ENCODE assay signal across 16 mouse cellular contexts in genomic region chr6:72091007-72091406, GRCm38 (mm10). TPM values are rescaled to one million over a fixed set of nuclear protein-coding genes. Genes with fewer than 3 reads are reported as not detected.
DNase-seq lines count a peak whose midpoint lies in the region; ATAC-seq and TF ChIP-seq lines count a peak whose summit lies in the region.
"Had no signal": no experiment of that assay in that cellular context is flagged by ENCODE, and none has a peak within 500 bp of the region (broad histone marks: within the 10 kb centered on the region; RNA-seq: fewer than 3 reads in every experiment).

No protein-coding gene starts in this region.

- H3K9ac ChIP-seq in intestine, embryonic 14.5 days (ENCODE audit: low read length) = no peak overlapping the region
- H3K9ac ChIP-seq in intestine, postnatal 0 days (ENCODE audit: low read depth, low read length) = no peak overlapping the region
- H3K9ac ChIP-seq in embryonic facial prominence, embryonic 15.5 days = no peak overlapping the region
- no peak overlapping the region for H3K9ac ChIP-seq in liver, embryonic 11.5 days (ENCODE audit: low read depth, low read length)
- H3K9ac ChIP-seq: heart, embryonic 12.5 days; hindbrain, embryonic 14.5 days; stomach, embryonic 15.5 days had no signal

- H3K36me3 ChIP-seq in intestine, embryonic 14.5 days (ENCODE audit: control insufficient read depth, insufficient read depth, low read length) = no peaks in the 10 kb centered on the region
- H3K36me3 ChIP-seq in intestine, postnatal 0 days (ENCODE audit: control insufficient read depth, insufficient read depth) = no peaks in the 10 kb centered on the region
- no peaks in the 10 kb centered on the region for H3K36me3 ChIP-seq in embryonic facial prominence, embryonic 15.5 days
- H3K36me3 ChIP-seq in liver, embryonic 11.5 days (ENCODE audit: control insufficient read depth, insufficient read depth, low read length) = no peaks in the 10 kb centered on the region
- H3K36me3 ChIP-seq: forebrain, embryonic 10.5 days; heart, embryonic 12.5 days; stomach, embryonic 15.5 days had no signal

- 47% methylated on average over 6 of the region's 6 CpGs for WGBS in intestine, embryonic 14.5 days
- WGBS in intestine, postnatal 0 days = 52% methylated on average over 6 of the region's 6 CpGs
- 29% methylated on average over 6 of the region's 6 CpGs for WGBS in embryonic facial prominence, embryonic 15.5 days
- 53% methylated on average over 6 of the region's 6 CpGs for WGBS in liver, embryonic 11.5 days

- H3K4me1 ChIP-seq in intestine, embryonic 14.5 days (replicated peaks; ENCODE audit: control insufficient read depth, insufficient read depth, low read length) = peaks cover 4% of the 10 kb centered on the region; the same call in 1 of the 2 replicates
- H3K4me1 ChIP-seq in intestine, postnatal 0 days (replicated peaks; ENCODE audit: control insufficient read depth, insufficient read depth, low read length) = no peaks in the 10 kb centered on the region
- peaks cover 6% of the 10 kb centered on the region; the same call in 1 of the 2 replicates for H3K4me1 ChIP-seq in embryonic facial prominence, embryonic 15.5 days
- H3K4me1 ChIP-seq in liver, embryonic 11.5 days (replicated peaks; ENCODE audit: control insufficient read depth, insufficient read depth, low read length) = peaks cover 11% of the 10 kb centered on the region

- H3K9me3 ChIP-seq in intestine, embryonic 14.5 days (ENCODE audit: control insufficient read depth, low read length) = no peaks in the 10 kb centered on the region
- no peaks in the 10 kb centered on the region for H3K9me3 ChIP-seq in intestine, postnatal 0 days (ENCODE audit: control insufficient read depth)
- no peaks in the 10 kb centered on the region for H3K9me3 ChIP-seq in embryonic facial prominence, embryonic 15.5 days (replicated peaks)
- no peaks in the 10 kb centered on the region for H3K9me3 ChIP-seq in liver, embryonic 11.5 days (ENCODE audit: control insufficient read depth, low read length)
- H3K9me3 ChIP-seq: forebrain, embryonic 10.5 days; heart, embryonic 12.5 days; stomach, embryonic 15.5 days had no signal

- H3K4me2 ChIP-seq in intestine, embryonic 14.5 days (ENCODE audit: low read length) = no peak overlapping the region
- no peak overlapping the region for H3K4me2 ChIP-seq in intestine, postnatal 0 days (replicated peaks; ENCODE audit: low read depth)
- H3K4me2 ChIP-seq in embryonic facial prominence, embryonic 15.5 days (replicated peaks) = no peak overlapping the region
- no peak overlapping the region for H3K4me2 ChIP-seq in liver, embryonic 11.5 days
- H3K4me2 ChIP-seq: heart, embryonic 12.5 days; hindbrain, embryonic 14.5 days; stomach, embryonic 15.5 days had no signal

- DNase-seq in intestine, embryonic 14.5 days (ENCODE audit: low spot score) = no peak
- DNase-seq in 3134 (ENCODE audit: extremely low read depth, insufficient read length, low spot score) = peak; percentile 53
- no peak for DNase-seq in Patski (ENCODE audit: low read depth, low spot score)
- no peak for DNase-seq in retina, embryonic 14.5 days (ENCODE audit: low spot score)
- DNase-seq in liver, embryonic 11.5 days (ENCODE audit: low spot score) = no peak
- no peak for DNase-seq in yolk sac, embryonic 10.5 days (ENCODE audit: low spot score)
- DNase-seq: cerebellum, postnatal 14 days; gastrocnemius, adult 2 months; lung, postnatal 36 days; right cerebral cortex, postnatal 4 days had no signal

- peak; percentile 64; the same call in 1 of the 2 replicates for ATAC-seq in intestine, embryonic 14.5 days (replicated peaks; ENCODE audit: low FRiP score, low TSS enrichment, low read depth)
- ATAC-seq in intestine, postnatal 0 days = no peak
- ATAC-seq in Patski = peak; percentile 26
- ATAC-seq in embryonic facial prominence, embryonic 15.5 days (ENCODE audit: insufficient number of reproducible peaks, low FRiP score, low TSS enrichment, low read depth) = peak; percentile 39; the same call in 1 of the 2 replicates
- no peak for ATAC-seq in liver, embryonic 11.5 days (replicated peaks; ENCODE audit: low FRiP score)

- no peaks in the 10 kb centered on the region for H3K27me3 ChIP-seq in intestine, embryonic 14.5 days (replicated peaks; ENCODE audit: control insufficient read depth, insufficient read depth, low read length)
- H3K27me3 ChIP-seq in intestine, postnatal 0 days (replicated peaks; ENCODE audit: control insufficient read depth, insufficient read depth, low read length) = no peaks in the 10 kb centered on the region
- no peaks in the 10 kb centered on the region for H3K27me3 ChIP-seq in Patski
- no peaks in the 10 kb centered on the region for H3K27me3 ChIP-seq in embryonic facial prominence, embryonic 15.5 days
- H3K27me3 ChIP-seq in liver, embryonic 11.5 days (replicated peaks; ENCODE audit: control insufficient read depth, insufficient read depth, low read length) = no peaks in the 10 kb centered on the region
- H3K27me3 ChIP-seq: heart, embryonic 12.5 days; stomach, embryonic 15.5 days had no signal

- no peak overlapping the region for H3K4me3 ChIP-seq in intestine, embryonic 14.5 days (ENCODE audit: low read depth, low read length)
- no peak overlapping the region for H3K4me3 ChIP-seq in intestine, postnatal 0 days (ENCODE audit: low read depth, low read length)
- H3K4me3 ChIP-seq in embryonic facial prominence, embryonic 15.5 days (replicated peaks) = no peak overlapping the region
- H3K4me3 ChIP-seq in liver, embryonic 11.5 days (ENCODE audit: low read depth, low read length) = no peak overlapping the region
- H3K4me3 ChIP-seq: forebrain, embryonic 10.5 days; gastrocnemius, adult 2 months; heart, embryonic 12.5 days; stomach, embryonic 15.5 days had no signal

- in situ Hi-C loops in Patski (cut with MboI; ENCODE audit: low pct_unique_long_range_greater_than_20kb) = no loop called here

- POLR2A ChIA-PET in Patski (lab: Charles Lee) = no interaction called here

- no peak overlapping the region for H3K27ac ChIP-seq in intestine, embryonic 14.5 days (ENCODE audit: low read depth)
- no peak overlapping the region for H3K27ac ChIP-seq in intestine, postnatal 0 days (ENCODE audit: low read depth, low read length)
- no peak overlapping the region for H3K27ac ChIP-seq in embryonic facial prominence, embryonic 15.5 days (replicated peaks)
- no peak overlapping the region for H3K27ac ChIP-seq in liver, embryonic 11.5 days (ENCODE audit: low read depth, low read length)
- H3K27ac ChIP-seq: forebrain, embryonic 10.5 days; gastrocnemius, adult 2 months; hindbrain, embryonic 14.5 days; stomach, embryonic 15.5 days had no signal

- CTCF ChIA-PET in Patski (lab: Charles Lee) = interaction anchor here (0.8 kb wide), 1 partner anchor 100 kb away, joined by 3 read pairs; no protein-coding TSS in a partner anchor

- no peak for TF ChIP-seq CTCF in intestine, postnatal 0 days (IDR thresholded peaks at IDR 0.05; ENCODE audit: low read depth)
- TF ChIP-seq CTCF in Patski (IDR thresholded peaks at IDR 0.05) = no peak

RNA-seq across cellular contexts. Expression of gene St3gal5, which starts 6.4 kb away (rescaled TPM):
- 20.8 and 21.5 TPM in 2 replicates for polyA plus RNA-seq in intestine, embryonic 14.5 days (2014; fragmentation: Nextera tagmentation; extraction: Ambion mirVana)
- polyA plus RNA-seq in intestine, postnatal 0 days (2015; fragmentation: Nextera tagmentation; extraction: Ambion mirVana) = 68.4 and 69.0 TPM in 2 replicates
- polyA plus RNA-seq in Patski (2021) = 42.0 TPM
- polyA plus RNA-seq in embryonic facial prominence, embryonic 15.5 days (2015; fragmentation: Nextera tagmentation; extraction: Ambion mirVana) = 29.5 and 29.6 TPM in 2 replicates
- 109 and 114 TPM in 2 replicates for polyA plus RNA-seq in liver, embryonic 11.5 days (2014; fragmentation: Nextera tagmentation; extraction: Ambion mirVana)

Comparison
In these comparisons a context has a peak if more than half of its experiments do, and no peak if none do; other contexts are left out.
1. ATAC-seq: peak in intestine, embryonic 14.5 days (single experiment), Patski (single experiment) and embryonic facial prominence, embryonic 15.5 days (single experiment); none in intestine, postnatal 0 days (single experiment) and liver, embryonic 11.5 days (single experiment).